Mouse (Mus musculus) neural tube, embryonic 13.5 days (tissue): ENCODE data around the gene Ptprd. TPM values are rescaled to one million over a fixed set of nuclear protein-coding genes. Genes with fewer than 3 reads are reported as not detected.
A peak's percentile ranks its signal among the peaks of the same experiment; 100 is the strongest.

Source experiments
- ATAC-seq: fragments of 200-750 bp; cut with Nextera tagmentation; 2 replicates; pipeline ENCODE4 v1.8.0; 2017; ENCODE audit warnings: low read depth, mild to moderate bottlenecking, moderate TSS enrichment, moderate library complexity
- H3K27ac ChIP-seq: fragments of 300-500 bp; sonication (generic); replicated peaks from 2 replicates; pipeline ENCODE4 v1.5.1; 2015; ENCODE audit warnings: moderate library complexity, mild to moderate bottlenecking, inconsistent platforms
- H3K27me3 ChIP-seq: fragments of 300-500 bp; sonication (generic); 2 replicates; pipeline ENCODE4 v1.6.1; 2015; ENCODE audit warnings: mild to moderate bottlenecking, inconsistent platforms
- H3K36me3 ChIP-seq: fragments of 300-500 bp; sonication (generic); 2 replicates; pipeline ENCODE4 v1.6.1; 2015; ENCODE audit warnings: mild to moderate bottlenecking, inconsistent platforms
- H3K4me1 ChIP-seq: fragments of 300-500 bp; sonication (generic); replicated peaks from 2 replicates; pipeline ENCODE4 v1.6.1; 2015; ENCODE audit warnings: inconsistent platforms
- H3K4me2 ChIP-seq: fragments of 300-500 bp; sonication (generic); 2 replicates; pipeline ENCODE4 v1.6.1; 2015; ENCODE audit warnings: inconsistent platforms, mild to moderate bottlenecking, moderate library complexity
- H3K4me3 ChIP-seq: fragments of 300-500 bp; sonication (generic); 2 replicates; pipeline ENCODE4 v1.5.1; 2015; ENCODE audit warnings: mild to moderate bottlenecking, inconsistent platforms
- H3K9ac ChIP-seq: fragments of 300-500 bp; sonication (generic); 2 replicates; pipeline ENCODE4 v1.6.1; 2015; ENCODE audit warnings: moderate library complexity, mild to moderate bottlenecking, inconsistent platforms
- H3K9me3 ChIP-seq: fragments of 300-500 bp; sonication (generic); 2 replicates; pipeline ENCODE4 v1.6.1; 2016; ENCODE audit warnings: inconsistent platforms
- WGBS: fragments of 180-500 bp; shearing (Covaris S2); methylation state at CpG from one replicate; pipeline ENCODE4 v1.1.7; 2015; 5-methylcytosine and 5-hydroxymethylcytosine counted together
- polyA plus RNA-seq: library from polyadenylated mRNA; unstranded; fragments of >200 nt; fragmentation: Nextera tagmentation; extraction: Ambion mirVana; gene quantifications from 2 replicates; pipeline ENCODE4 v1.2.1, GENCODE M21; 2015

Gene Ptprd
- polyA plus RNA-seq: 86.5 and 86.9 TPM in 2 replicates

DNA sequence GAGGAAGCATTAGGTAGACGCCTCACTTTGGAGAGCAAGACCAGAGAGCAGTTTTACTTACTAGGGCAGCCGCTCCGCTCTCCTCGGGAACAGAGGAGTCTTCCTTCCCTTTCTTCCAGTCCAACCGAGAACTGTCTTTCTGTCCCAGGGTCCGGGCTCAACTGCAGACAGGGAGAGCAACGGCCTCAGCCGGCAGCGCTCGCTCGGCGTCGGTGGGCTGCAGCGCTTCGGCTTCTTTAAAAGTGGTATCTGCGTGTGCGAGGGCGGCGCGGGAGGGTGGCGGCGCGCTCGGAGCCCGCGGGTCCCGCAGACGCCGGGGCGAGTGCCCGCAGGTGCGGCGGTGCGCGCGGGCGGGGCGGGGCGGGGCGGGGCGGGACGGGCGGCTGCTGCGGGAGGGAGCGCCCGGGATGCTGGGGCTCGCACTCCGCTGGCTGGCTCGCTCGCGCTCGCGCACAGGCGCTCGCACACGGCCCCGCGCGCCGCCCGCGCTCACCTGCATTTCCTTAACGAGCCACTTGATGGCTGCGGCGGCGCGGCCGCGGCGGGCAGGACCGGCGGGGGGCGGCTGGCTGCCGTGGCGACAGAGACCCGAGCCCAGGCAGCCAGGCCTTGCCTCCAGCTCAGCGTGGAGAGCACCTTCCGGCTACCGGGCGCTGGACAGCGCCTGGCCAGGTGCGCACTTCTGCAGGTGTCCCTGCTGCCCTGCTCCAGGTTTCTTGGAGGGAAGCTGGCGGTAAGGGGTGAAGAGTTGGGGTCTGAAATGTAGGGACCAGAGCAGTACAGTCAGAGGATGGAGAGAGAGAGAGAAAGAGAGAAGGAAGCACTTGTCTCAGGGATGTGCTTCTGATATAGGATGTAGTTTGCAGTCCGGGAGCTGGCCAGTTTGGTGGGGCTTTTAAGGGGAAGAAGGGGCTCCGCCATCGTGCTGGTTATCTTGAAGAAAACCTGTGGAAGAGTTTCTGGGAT lies at the start of gene Ptprd:
Gene Ptprd (minus strand): TSS at position 433 of the 966 bp plus-strand sequence.
- Histone ChIP-seq H3K9ac (peak within 1 kb of the TSS; percentile 77), H3K4me2 (peak within 1 kb of the TSS; percentile 85), H3K4me1 (peaks cover 30% of the 10 kb centered on the region), H3K27me3 (peaks cover 14% of the 10 kb centered on the region), H3K36me3 (no peaks in the 10 kb centered on the region), H3K27ac (peak within 1 kb of the TSS; percentile 78), H3K9me3 (no peaks in the 10 kb centered on the region), H3K4me3 (peak within 1 kb of the TSS; percentile 61)
- peak; percentile 93 for ATAC-seq
- 1% methylated on average over 82 of the region's 86 CpGs for WGBS

DNA sequence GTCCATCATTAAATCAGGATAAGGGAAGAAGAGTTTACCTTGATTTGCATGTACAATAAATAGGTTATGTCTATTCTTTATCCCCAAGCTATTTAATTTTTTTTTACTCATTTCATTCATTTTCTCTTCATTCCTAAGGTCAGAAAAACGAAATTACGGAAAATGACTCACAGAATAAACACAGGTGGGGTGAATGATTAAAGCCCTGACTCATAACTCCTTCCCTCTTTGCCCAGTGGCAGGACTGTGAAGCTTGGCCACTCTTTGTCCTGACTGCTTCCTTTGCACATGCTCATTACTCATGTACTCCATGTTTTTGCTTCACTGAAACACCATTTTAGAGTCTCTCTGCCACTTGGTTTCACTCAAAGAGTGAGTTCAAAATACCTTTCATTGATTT lies 24.1 kb upstream of the Ptprd start:
- 86% methylated on average over 2 of the region's 2 CpGs for WGBS
- Histone ChIP-seq H3K4me2 (no peak overlapping the region), H3K9me3 (no peaks in the 10 kb centered on the region), H3K36me3 (no peaks in the 10 kb centered on the region), H3K4me3 (no peak overlapping the region), H3K27me3 (no peaks in the 10 kb centered on the region), H3K27ac (no peak overlapping the region), H3K4me1 (no peaks in the 10 kb centered on the region), H3K9ac (no peak overlapping the region)
- ATAC-seq: no peak

DNA sequence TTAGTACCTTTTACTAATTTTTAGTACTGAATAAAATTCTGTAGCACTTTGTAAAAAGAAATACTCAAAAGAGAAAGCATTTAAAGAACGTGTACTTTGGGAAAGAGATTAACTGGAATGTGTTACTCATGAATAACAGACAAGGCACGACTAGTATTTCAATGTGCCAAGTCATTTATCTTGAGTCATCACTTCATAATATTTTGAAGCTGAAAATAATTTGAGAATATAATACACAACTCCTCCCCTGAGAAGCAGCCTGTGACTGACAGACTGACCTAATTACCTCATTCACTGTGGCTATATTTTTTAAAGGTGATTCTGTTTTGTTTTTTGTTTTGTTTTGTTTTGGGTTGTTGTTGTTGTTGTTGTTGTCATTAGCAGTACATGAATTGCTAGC lies 23.6 kb upstream of the Ptprd start:
- Histone ChIP-seq H3K9me3 (no peaks in the 10 kb centered on the region), H3K4me1 (no peaks in the 10 kb centered on the region), H3K4me2 (no peak overlapping the region), H3K4me3 (no peak overlapping the region), H3K27me3 (no peaks in the 10 kb centered on the region), H3K27ac (no peak overlapping the region), H3K36me3 (no peaks in the 10 kb centered on the region), H3K9ac (no peak overlapping the region)
- no peak for ATAC-seq
- WGBS: 80% methylated on average over 2 of the region's 2 CpGs

DNA sequence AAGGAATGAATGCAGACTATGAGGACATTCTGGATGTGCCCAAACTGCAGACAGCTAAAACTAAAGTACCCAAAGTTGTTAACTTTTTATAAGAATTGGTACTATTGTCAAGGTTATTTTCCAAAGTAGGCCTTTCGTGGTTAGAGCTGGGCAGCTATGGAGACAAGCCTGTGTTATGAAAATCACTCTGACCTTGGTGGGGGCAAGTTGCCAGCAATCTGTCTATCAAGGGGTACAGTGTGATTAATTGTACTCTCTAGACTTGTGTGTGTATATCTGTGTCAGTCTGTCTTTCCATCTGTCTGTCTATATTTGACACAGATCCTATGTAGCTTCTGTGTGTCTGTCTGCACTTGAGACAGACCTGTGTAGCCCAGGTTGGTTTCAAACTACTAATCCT lies 22.9 kb upstream of the Ptprd start:
- H3K9ac ChIP-seq: no peak overlapping the region
- no peaks in the 10 kb centered on the region for H3K27me3 ChIP-seq
- H3K4me2 ChIP-seq: no peak overlapping the region
- H3K4me3 ChIP-seq: no peak overlapping the region
- H3K4me1 ChIP-seq: no peaks in the 10 kb centered on the region
- H3K9me3 ChIP-seq: no peaks in the 10 kb centered on the region
- no peaks in the 10 kb centered on the region for H3K36me3 ChIP-seq
- 91% methylated on average over 1 of the region's 1 CpGs for WGBS
- ATAC-seq: no peak
- no peak overlapping the region for H3K27ac ChIP-seq

DNA sequence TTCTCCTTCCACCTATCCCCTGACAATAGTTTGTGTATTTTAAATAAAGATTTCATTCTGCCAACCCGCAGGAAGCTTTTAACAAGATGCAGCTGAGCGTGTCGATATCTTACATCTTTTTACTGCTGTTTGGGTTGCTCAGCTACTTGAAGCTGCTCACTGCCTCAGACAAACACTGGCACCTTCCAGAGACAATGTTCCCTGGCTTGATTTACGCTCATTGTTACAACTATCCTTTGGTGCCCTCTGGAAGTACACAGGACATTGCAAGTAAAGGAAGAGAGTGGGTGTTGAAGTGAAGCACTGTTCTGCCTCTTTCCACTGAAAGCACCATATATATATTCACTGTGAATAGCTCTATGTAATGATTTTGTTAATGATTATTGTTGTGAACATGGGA lies 2.2 kb upstream of the Ptprd start:
- Histone ChIP-seq H3K9ac (no peak overlapping the region), H3K4me3 (no peak overlapping the region), H3K27me3 (peaks cover 14% of the 10 kb centered on the region), H3K36me3 (no peaks in the 10 kb centered on the region), H3K4me1 (peaks cover 30% of the 10 kb centered on the region), H3K27ac (peak overlapping the region; percentile 2; the same call in 1 of the 2 replicates), H3K9me3 (no peaks in the 10 kb centered on the region), H3K4me2 (peak overlapping the region; percentile 85)
- WGBS: 32% methylated on average over 4 of the region's 4 CpGs
- ATAC-seq: no peak

DNA sequence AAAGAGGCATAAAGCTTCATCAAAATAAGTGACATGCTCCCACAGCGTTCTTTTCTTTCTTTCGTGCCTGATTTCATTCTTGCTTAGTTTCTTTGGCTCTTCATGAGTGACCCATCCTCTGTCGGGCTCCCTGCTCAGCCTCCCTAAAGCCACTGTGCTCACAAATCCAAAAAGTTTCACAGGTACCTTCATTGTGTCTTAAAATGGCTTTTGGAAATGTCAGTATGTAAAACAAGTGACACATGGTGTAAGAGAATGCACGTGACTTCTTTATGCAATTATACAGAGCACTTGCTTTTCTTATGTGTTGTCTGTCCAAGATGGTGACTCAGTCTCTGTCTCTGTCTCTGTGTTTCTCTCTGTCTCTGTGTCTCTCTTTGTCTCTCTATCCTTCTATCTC lies 1.2 kb upstream of the Ptprd start:
- Histone ChIP-seq H3K9ac (peak overlapping the region; percentile 77; the same call in 1 of the 2 replicates), H3K4me1 (peaks cover 30% of the 10 kb centered on the region)

DNA sequence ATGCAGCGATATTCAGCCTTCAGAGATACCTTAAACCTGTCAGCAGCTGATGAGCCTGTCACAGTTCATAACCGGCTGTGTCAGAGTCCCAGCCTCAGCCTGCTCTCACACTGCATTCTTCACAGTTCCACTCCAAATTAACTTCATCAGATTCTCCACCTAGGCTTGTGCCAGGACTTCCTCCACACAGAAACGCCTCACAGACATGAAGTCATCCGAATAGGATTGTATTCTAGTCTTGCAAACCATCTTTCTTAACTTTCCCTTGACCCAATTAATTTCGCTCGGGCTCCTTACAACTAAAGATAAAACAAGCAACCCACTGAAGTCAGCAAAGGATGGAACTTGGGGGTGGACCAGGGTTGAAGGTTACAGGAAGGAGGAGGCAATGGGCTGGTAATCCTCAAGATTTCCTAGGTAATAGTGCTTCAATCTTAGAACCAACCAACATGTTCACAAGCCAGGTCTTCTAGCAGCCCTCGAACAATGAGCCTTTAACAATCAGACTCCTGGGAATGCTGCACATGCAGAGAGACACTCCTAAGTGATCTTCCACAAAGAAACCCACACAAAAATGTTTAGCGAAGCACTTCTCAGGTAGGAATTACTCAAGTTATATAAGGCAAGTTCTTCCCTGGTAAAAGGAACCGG lies 758 bp downstream of the Ptprd start:
- Histone ChIP-seq H3K9ac (peak overlapping the region; percentile 77), H3K4me1 (peaks cover 30% of the 10 kb centered on the region), H3K4me2 (peak overlapping the region; percentile 85), H3K4me3 (peak overlapping the region; percentile 61), H3K36me3 (no peaks in the 10 kb centered on the region), H3K27me3 (peaks cover 14% of the 10 kb centered on the region), H3K27ac (peak overlapping the region; percentile 78), H3K9me3 (no peaks in the 10 kb centered on the region)
- 22% methylated on average over 9 of the region's 9 CpGs for WGBS
- ATAC-seq: peak; percentile 5; the same call in 1 of the 2 replicates

More for the DNA sequence above, 1.2 kb upstream of the Ptprd start:
- ATAC-seq: no peak
- H3K4me3 ChIP-seq: peak overlapping the region; percentile 61
- H3K27ac ChIP-seq: peak overlapping the region; percentile 2; the same call in 1 of the 2 replicates
- no peaks in the 10 kb centered on the region for H3K36me3 ChIP-seq
- WGBS: 55% methylated on average over 4 of the region's 4 CpGs
- peak overlapping the region; percentile 85 for H3K4me2 ChIP-seq
- peaks cover 14% of the 10 kb centered on the region for H3K27me3 ChIP-seq
- H3K9me3 ChIP-seq: no peaks in the 10 kb centered on the region

DNA sequence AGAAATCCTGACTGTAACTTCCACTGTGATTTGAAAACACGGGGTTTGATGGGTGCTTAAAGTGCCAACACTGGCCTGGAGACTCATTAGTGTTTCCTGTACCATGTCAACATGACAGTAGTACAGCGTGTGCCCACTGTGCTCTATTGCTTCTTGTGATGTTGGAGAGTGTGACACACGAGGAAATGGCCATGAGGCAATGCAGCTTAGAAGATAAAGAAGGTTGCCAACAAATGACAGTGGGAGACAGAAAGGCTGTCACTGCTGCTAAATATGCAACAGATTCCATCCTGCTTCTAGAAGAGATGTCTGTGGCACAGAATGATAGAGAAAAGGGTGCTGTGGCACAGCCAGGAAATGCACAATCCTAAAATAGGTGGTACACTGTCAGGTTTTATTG lies 6.7 kb downstream of the Ptprd start:
- Histone ChIP-seq H3K4me2 (no peak overlapping the region), H3K9ac (no peak overlapping the region), H3K4me1 (no peaks in the 10 kb centered on the region), H3K27me3 (no peaks in the 10 kb centered on the region), H3K9me3 (no peaks in the 10 kb centered on the region), H3K27ac (no peak overlapping the region), H3K4me3 (no peak overlapping the region), H3K36me3 (no peaks in the 10 kb centered on the region)
- ATAC-seq: no peak
- WGBS: 57% methylated on average over 3 of the region's 3 CpGs

DNA sequence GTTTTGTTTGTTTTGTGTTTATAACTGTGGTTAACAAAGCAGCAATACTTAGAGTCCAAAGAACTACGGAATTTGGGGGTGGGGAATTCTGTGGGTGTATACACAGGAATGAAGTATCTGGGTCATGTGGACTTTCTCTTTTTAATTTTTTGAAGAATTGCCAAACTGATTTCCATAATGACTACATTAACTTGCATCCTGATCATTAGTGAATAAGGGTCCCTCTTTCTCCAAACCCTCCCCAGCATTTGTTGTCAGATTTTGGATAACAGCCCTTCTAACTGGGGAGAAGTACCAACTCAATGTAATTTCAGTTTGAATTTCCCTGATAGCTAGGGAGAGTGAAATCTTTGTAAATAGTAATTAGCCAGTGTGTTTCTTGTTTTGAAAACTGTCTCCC lies 43.3 kb downstream of the Ptprd start:
- H3K4me2 ChIP-seq: no peak overlapping the region
- no peaks in the 10 kb centered on the region for H3K36me3 ChIP-seq
- H3K27me3 ChIP-seq: no peaks in the 10 kb centered on the region
- H3K27ac ChIP-seq: no peak overlapping the region
- WGBS: 87% methylated on average over 1 of the region's 1 CpGs
- H3K4me1 ChIP-seq: no peaks in the 10 kb centered on the region
- no peak for ATAC-seq
- H3K9me3 ChIP-seq: no peaks in the 10 kb centered on the region
- no peak overlapping the region for H3K9ac ChIP-seq
- H3K4me3 ChIP-seq: no peak overlapping the region

DNA sequence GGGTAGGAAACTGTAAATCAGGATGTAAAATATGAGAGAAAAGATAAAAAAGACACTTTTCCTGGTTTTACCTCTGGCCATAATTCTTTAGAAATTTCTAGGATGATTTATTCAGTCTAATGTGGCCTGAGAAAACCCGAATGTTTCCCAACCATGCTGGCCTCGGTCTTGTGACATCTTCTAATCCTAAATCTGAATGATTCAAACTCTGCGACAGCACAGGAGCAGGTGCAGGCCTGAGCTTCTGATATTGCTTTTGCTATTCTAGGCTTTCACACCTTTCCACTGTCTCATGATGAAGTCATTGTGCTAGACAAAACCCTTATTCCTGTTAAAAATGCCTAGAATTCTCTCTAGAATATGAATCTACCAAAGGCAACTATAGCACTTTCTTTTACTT lies 51.3 kb downstream of the Ptprd start:
- no peaks in the 10 kb centered on the region for H3K27me3 ChIP-seq
- no peaks in the 10 kb centered on the region for H3K9me3 ChIP-seq
- no peak overlapping the region for H3K27ac ChIP-seq
- ATAC-seq: no peak
- no peaks in the 10 kb centered on the region for H3K4me1 ChIP-seq
- H3K4me2 ChIP-seq: no peak overlapping the region
- H3K4me3 ChIP-seq: no peak overlapping the region
- WGBS: 66% methylated on average over 3 of the region's 3 CpGs
- H3K36me3 ChIP-seq: no peaks in the 10 kb centered on the region
- H3K9ac ChIP-seq: no peak overlapping the region

DNA sequence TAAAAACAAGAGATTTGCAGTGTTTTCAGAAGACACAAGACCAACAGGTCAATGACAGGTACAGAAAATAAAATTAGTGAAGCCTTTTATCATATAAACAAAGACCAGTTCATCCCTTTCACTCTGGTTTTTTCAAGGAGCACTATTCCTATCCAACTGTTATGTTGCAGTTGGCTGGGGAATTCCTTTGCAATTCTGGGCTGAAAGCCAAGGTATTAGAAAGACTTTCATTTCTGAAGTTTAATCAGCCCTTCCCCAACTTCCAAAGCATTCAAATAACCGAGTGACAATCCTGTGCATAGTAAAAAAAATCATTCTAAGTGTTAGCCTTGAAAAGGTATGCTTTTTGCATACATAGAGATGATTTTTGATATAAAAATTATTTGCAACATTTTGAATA lies 61.2 kb downstream of the Ptprd start:
- H3K9me3 ChIP-seq: no peaks in the 10 kb centered on the region
- no peak for ATAC-seq
- 41% methylated on average over 1 of the region's 1 CpGs for WGBS

DNA sequence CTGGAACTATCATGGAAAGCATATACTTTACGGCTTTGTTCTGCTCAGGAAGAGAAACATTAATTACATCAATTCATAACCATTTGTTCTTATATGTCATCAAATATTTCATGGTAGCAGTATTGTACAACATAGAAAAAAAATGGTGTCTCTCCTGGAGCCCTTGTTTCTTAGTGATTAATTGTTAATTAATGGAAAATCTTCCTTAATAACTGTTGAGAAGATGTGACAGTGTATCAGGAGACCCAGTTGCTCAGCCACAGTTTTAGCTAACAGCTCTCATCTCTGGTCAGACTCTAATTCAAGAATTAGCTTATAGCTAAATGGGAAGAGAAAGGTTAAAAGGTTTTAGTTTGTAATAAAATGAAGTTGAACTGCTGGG lies 69.0 kb downstream of the Ptprd start:
- H3K4me3 ChIP-seq: no peak overlapping the region
- no peaks in the 10 kb centered on the region for H3K9me3 ChIP-seq
- H3K4me2 ChIP-seq: no peak overlapping the region
- 38% methylated on average over 1 of the region's 1 CpGs for WGBS
- peaks cover 8% of the 10 kb centered on the region for H3K4me1 ChIP-seq
- ATAC-seq: peak; percentile 58
- H3K27me3 ChIP-seq: no peaks in the 10 kb centered on the region
- H3K36me3 ChIP-seq: no peaks in the 10 kb centered on the region
- no peak overlapping the region for H3K9ac ChIP-seq
- no peak overlapping the region for H3K27ac ChIP-seq

More for the DNA sequence above, 61.2 kb downstream of the Ptprd start:
- Histone ChIP-seq H3K4me1 (no peaks in the 10 kb centered on the region), H3K9ac (no peak overlapping the region), H3K36me3 (no peaks in the 10 kb centered on the region), H3K4me2 (no peak overlapping the region), H3K27me3 (no peaks in the 10 kb centered on the region), H3K27ac (no peak overlapping the region), H3K4me3 (no peak overlapping the region)
